Mouse (Mus musculus): ENCODE measurements at regions not wholly inside any gene's neighbourhood (a gene's known extent, or its start where the extent isn't known, plus 50 kb on each side); places are given as distances from the start of the nearest gene placed in this dataset.

GRCm38 (mm10) chr8:103913927-103914640 lies 187.3 kb upstream of the Cdh5 start:
- no peaks in the 10 kb centered on the region for H3K36me3 ChIP-seq (ENCODE audit: control insufficient read depth, insufficient read depth, low read length)
- TF ChIP-seq POLR2A (IDR thresholded peaks at IDR 0.05; ENCODE audit: control insufficient read depth, extremely low read depth, insufficient read depth, low read length, poor library complexity) (no peak), CTCF (IDR thresholded peaks at IDR 0.05; ENCODE audit: borderline replicate concordance, control insufficient read depth, extremely low read depth, insufficient read depth, low read length, poor library complexity) (no peak)
- WGBS, result 63% methylated on average over 6 of the region's 6 CpGs
- H3K4me1 ChIP-seq (replicated peaks; ENCODE audit: control insufficient read depth, insufficient read depth, low read length), result no peaks in the 10 kb centered on the region
- no peak overlapping the region for H3K4me3 ChIP-seq (ENCODE audit: control insufficient read depth, insufficient read depth, low read length)
- DNase-seq, result no peak
- H3K27ac ChIP-seq (ENCODE audit: control insufficient read depth, insufficient read depth, low read length), result no peak overlapping the region
- no peaks in the 10 kb centered on the region for H3K27me3 ChIP-seq (ENCODE audit: control insufficient read depth, insufficient read depth, low read length)

- H3K4me3 ChIP-seq (ENCODE audit: control insufficient read depth, insufficient read depth, low read length), result no peak overlapping the region
- no peaks in the 10 kb centered on the region for H3K36me3 ChIP-seq (ENCODE audit: control insufficient read depth, insufficient read depth, low read length)
- DNase-seq, result no peak
- no peaks in the 10 kb centered on the region for H3K4me1 ChIP-seq (replicated peaks; ENCODE audit: control insufficient read depth, insufficient read depth, low read length)
- 70% methylated on average over 3 of the region's 3 CpGs for WGBS
- no peak overlapping the region for H3K27ac ChIP-seq (ENCODE audit: control insufficient read depth, insufficient read depth, low read length)
- TF ChIP-seq CTCF (IDR thresholded peaks at IDR 0.05; ENCODE audit: borderline replicate concordance, control insufficient read depth, extremely low read depth, insufficient read depth, low read length, poor library complexity) (no peak), POLR2A (IDR thresholded peaks at IDR 0.05; ENCODE audit: control insufficient read depth, extremely low read depth, insufficient read depth, low read length, poor library complexity) (no peak)
- no peaks in the 10 kb centered on the region for H3K27me3 ChIP-seq (ENCODE audit: control insufficient read depth, insufficient read depth, low read length)
These were observed 182.1 kb upstream of the Cdh5 start for GRCm38 (mm10) chr8:103919324-103919723.

DNA sequence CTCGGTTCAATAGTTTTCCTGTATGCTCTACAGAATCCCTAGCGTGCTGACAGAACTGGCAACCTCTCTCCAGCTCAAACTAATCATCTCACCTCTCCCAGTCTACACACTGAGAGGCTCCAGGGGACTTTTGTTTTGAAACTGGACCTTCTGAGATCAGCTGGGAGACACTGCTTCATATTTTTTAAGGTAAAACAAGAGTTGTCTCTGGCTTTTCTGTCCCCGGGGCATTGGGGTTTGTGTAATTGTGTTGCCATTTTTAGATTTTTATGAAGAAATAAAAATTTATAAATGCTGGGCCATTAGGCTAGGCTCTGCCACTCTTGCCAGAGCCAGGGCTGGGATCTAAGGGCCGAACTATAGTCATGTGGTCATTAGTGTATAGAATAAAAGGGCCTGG lies 179.8 kb upstream of the Cdh5 start:
- H3K36me3 ChIP-seq (ENCODE audit: control insufficient read depth, insufficient read depth, low read length), result no peaks in the 10 kb centered on the region
- no peak overlapping the region for H3K27ac ChIP-seq (ENCODE audit: control insufficient read depth, insufficient read depth, low read length)
- H3K27me3 ChIP-seq (ENCODE audit: control insufficient read depth, insufficient read depth, low read length), result no peaks in the 10 kb centered on the region
- WGBS, result 94% methylated on average over 4 of the region's 4 CpGs
- DNase-seq, result no peak
- H3K4me1 ChIP-seq (replicated peaks; ENCODE audit: control insufficient read depth, insufficient read depth, low read length), result no peaks in the 10 kb centered on the region
- H3K4me3 ChIP-seq (ENCODE audit: control insufficient read depth, insufficient read depth, low read length), result no peak overlapping the region
- TF ChIP-seq POLR2A (IDR thresholded peaks at IDR 0.05; ENCODE audit: control insufficient read depth, extremely low read depth, insufficient read depth, low read length, poor library complexity), result no peak
- no peak for TF ChIP-seq CTCF (IDR thresholded peaks at IDR 0.05; ENCODE audit: borderline replicate concordance, control insufficient read depth, extremely low read depth, insufficient read depth, low read length, poor library complexity)

DNA sequence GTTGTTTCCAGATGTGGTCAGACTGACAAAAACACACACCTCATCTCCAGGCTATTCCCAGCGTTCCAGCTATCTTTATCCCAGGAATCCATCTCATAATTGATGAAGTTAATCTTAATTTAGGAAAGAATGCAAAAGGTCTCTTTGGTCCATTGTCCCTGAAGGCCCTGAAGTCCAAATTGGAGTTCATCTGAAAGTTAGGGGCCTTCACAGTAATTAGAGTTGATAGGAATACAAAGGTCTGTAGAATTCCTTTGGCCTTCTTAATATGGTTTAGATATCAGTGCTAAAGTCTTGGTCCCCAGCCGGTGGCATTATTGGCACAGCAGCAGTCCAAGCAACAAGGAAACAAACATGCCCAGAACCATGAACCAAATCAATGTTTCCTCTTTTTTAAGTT lies 178.7 kb upstream of the Cdh5 start:
- Histone ChIP-seq H3K27me3 (ENCODE audit: control insufficient read depth, insufficient read depth, low read length) (no peaks in the 10 kb centered on the region), H3K27ac (ENCODE audit: control insufficient read depth, insufficient read depth, low read length) (no peak overlapping the region), H3K4me3 (ENCODE audit: control insufficient read depth, insufficient read depth, low read length) (no peak overlapping the region), H3K4me1 (replicated peaks; ENCODE audit: control insufficient read depth, insufficient read depth, low read length) (no peaks in the 10 kb centered on the region), H3K36me3 (ENCODE audit: control insufficient read depth, insufficient read depth, low read length) (no peaks in the 10 kb centered on the region)
- TF ChIP-seq POLR2A (IDR thresholded peaks at IDR 0.05; ENCODE audit: control insufficient read depth, extremely low read depth, insufficient read depth, low read length, poor library complexity), result no peak
- no peak for TF ChIP-seq CTCF (IDR thresholded peaks at IDR 0.05; ENCODE audit: borderline replicate concordance, control insufficient read depth, extremely low read depth, insufficient read depth, low read length, poor library complexity)
- DNase-seq, result no peak
- WGBS, result 87% methylated on average over 2 of the region's 2 CpGs

DNA sequence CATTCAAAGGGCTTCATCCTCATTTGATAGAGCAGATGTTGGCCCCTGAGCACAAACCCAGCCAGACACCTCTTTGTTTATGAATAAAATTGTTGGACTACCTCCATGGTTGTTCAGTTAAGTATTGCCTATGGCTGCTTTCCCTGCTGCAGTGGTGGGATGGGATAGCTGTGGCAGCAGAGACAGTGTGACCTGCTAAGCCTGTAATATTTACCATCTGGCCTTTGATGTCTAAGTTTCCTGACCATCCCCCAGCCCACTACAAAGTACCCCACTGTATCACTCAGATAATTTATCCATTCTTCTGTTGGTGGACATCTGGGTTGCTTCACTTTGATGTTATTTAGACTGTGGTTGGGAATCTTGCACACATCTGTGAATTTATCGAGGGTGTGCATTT lies 168.7 kb upstream of the Cdh5 start:
- TF ChIP-seq POLR2A (IDR thresholded peaks at IDR 0.05; ENCODE audit: control insufficient read depth, extremely low read depth, insufficient read depth, low read length, poor library complexity), result no peak
- TF ChIP-seq CTCF (IDR thresholded peaks at IDR 0.05; ENCODE audit: borderline replicate concordance, control insufficient read depth, extremely low read depth, insufficient read depth, low read length, poor library complexity), result no peak

DNA sequence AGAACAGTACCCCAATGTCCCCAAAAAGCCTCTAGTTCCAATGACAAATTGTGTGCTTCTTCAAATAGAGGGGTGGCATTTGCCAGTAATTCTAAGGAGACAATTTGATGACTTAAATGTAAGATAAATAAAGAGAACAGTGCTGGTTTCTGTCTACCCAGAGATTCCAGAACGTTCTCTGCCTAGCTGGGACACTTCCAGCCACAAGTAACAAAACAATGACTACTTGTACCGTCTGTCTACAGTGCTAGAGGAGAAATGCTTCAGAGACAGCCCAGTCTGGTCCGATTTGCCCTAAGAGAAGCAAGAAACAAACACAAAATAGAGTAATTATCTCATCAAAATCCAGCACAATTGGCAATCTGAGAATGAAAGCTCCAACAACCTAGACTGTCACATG lies 164.9 kb upstream of the Cdh5 start:
- TF ChIP-seq CTCF (IDR thresholded peaks at IDR 0.05; ENCODE audit: borderline replicate concordance, control insufficient read depth, extremely low read depth, insufficient read depth, low read length, poor library complexity) (no peak), POLR2A (IDR thresholded peaks at IDR 0.05; ENCODE audit: control insufficient read depth, extremely low read depth, insufficient read depth, low read length, poor library complexity) (no peak)
- WGBS, result 73% methylated on average over 3 of the region's 3 CpGs
- no peaks in the 10 kb centered on the region for H3K36me3 ChIP-seq (ENCODE audit: control insufficient read depth, insufficient read depth, low read length)

More for the DNA sequence above, 168.7 kb upstream of the Cdh5 start:
- H3K27me3 ChIP-seq (ENCODE audit: control insufficient read depth, insufficient read depth, low read length), result no peaks in the 10 kb centered on the region
- H3K36me3 ChIP-seq (ENCODE audit: control insufficient read depth, insufficient read depth, low read length), result no peaks in the 10 kb centered on the region
- no peak overlapping the region for H3K27ac ChIP-seq (ENCODE audit: control insufficient read depth, insufficient read depth, low read length)
- no peak overlapping the region for H3K4me3 ChIP-seq (ENCODE audit: control insufficient read depth, insufficient read depth, low read length)
- H3K4me1 ChIP-seq (replicated peaks; ENCODE audit: control insufficient read depth, insufficient read depth, low read length), result no peaks in the 10 kb centered on the region
- WGBS, result 94% methylated on average over 1 of the region's 1 CpGs
- no peak for DNase-seq

More for the DNA sequence above, 164.9 kb upstream of the Cdh5 start:
- H3K27ac ChIP-seq (ENCODE audit: control insufficient read depth, insufficient read depth, low read length), result no peak overlapping the region
- H3K4me3 ChIP-seq (ENCODE audit: control insufficient read depth, insufficient read depth, low read length), result no peak overlapping the region
- DNase-seq, result no peak
- H3K27me3 ChIP-seq (ENCODE audit: control insufficient read depth, insufficient read depth, low read length), result no peaks in the 10 kb centered on the region
- H3K4me1 ChIP-seq (replicated peaks; ENCODE audit: control insufficient read depth, insufficient read depth, low read length), result no peaks in the 10 kb centered on the region

Measured in thymus, adult 2 months (tissue).